Mouse (Mus musculus): ENCODE measurements around the gene Rbm4b. TPM values are rescaled to one million over a fixed set of nuclear protein-coding genes. Genes with fewer than 3 reads are reported as not detected.

Rbm4b gene
- total and polyA plus RNA-seq, 3 experiments, result 7.0 to 11.1 TPM; not detected in 1

DNA sequence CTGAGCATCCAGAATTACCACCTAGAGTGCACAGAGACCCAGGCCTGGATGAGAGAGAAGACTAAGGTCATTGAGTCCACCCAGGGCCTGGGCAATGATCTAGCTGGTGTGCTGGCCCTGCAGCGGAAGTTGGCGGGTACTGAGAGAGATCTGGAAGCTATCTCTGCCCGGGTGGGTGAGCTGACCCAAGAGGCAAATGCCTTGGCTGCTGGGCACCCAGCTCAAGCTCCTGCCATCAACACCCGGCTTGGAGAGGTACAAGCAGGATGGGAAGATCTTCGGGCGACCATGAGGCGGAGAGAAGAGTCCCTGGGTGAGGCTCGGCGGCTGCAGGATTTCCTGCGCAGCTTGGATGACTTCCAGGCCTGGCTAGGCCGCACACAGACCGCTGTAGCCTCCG, 18.4 kb upstream of the Rbm4b start:
- DNase-seq (ENCODE audit: low read depth, low spot score), result no peak
- Histone ChIP-seq H3K9me3 (replicated peaks; ENCODE audit: insufficient read depth, low read length) (no peaks in the 10 kb centered on the region), H3K79me2 (ENCODE audit: control insufficient read depth, insufficient read depth, low read length, poor library complexity) (no peaks in the 10 kb centered on the region), H3K4me3 (ENCODE audit: control insufficient read depth in 1 of 2, insufficient read depth in 1 of 2, low read depth in 2 of 2, low read length in 2 of 2) (no peak overlapping the region), H3K36me3 (ENCODE audit: control insufficient read depth in 1 of 2, insufficient read depth in 2 of 2, low read length in 2 of 2) (no peaks in the 10 kb centered on the region), H3K27me3 (ENCODE audit: control insufficient read depth in 1 of 2, insufficient read depth in 2 of 2, low read length in 2 of 2) (no peaks in the 10 kb centered on the region), H3K27ac (ENCODE audit: control insufficient read depth, low read depth, low read length) (no peak overlapping the region), H3K4me1 (ENCODE audit: control insufficient read depth in 1 of 2, insufficient read depth in 2 of 2, low read length in 2 of 2) (no peaks in the 10 kb centered on the region), H3K9ac (ENCODE audit: control insufficient read depth, low read depth, low read length, poor library complexity, severe bottlenecking) (no peak overlapping the region)
- no peak for TF ChIP-seq SIN3A (IDR thresholded peaks at IDR 0.05; ENCODE audit: low read length)
- no peak for TF ChIP-seq ELF1 (IDR thresholded peaks at IDR 0.05; ENCODE audit: low read depth, low read length)
- no peak for TF ChIP-seq POLR2A (IDR thresholded peaks at IDR 0.05; ENCODE audit: control insufficient read depth in 1 of 2, insufficient read depth in 1 of 2, low read depth in 1 of 2, low read length in 2 of 2, poor library complexity in 1 of 2)
- TF ChIP-seq TCF12 (IDR thresholded peaks at IDR 0.05; ENCODE audit: low read depth, low read length), result no peak
- no peak for TF ChIP-seq HCFC1 (IDR thresholded peaks at IDR 0.05; ENCODE audit: low read depth, low read length)
- TF ChIP-seq ZC3H11A (IDR thresholded peaks at IDR 0.05; ENCODE audit: low read depth, low read length), result no peak
- TF ChIP-seq MAZ (IDR thresholded peaks at IDR 0.05; ENCODE audit: low read depth, low read length), result no peak
- TF ChIP-seq RAD21 (IDR thresholded peaks at IDR 0.05; ENCODE audit: low read depth, low read length), result no peak
- TF ChIP-seq TBP (IDR thresholded peaks at IDR 0.05; ENCODE audit: low read depth, low read length), result no peak
- TF ChIP-seq USF2 (IDR thresholded peaks at IDR 0.05; ENCODE audit: borderline replicate concordance in 1 of 2, insufficient read depth in 1 of 2, low read depth in 1 of 2, low read length in 2 of 2), result no peak
- no peak for TF ChIP-seq CHD1 (IDR thresholded peaks at IDR 0.05; ENCODE audit: low read depth, low read length)
- no peak for TF ChIP-seq E2F4 (IDR thresholded peaks at IDR 0.05; ENCODE audit: borderline replicate concordance, low read depth, low read length)
- TF ChIP-seq ETS1 (IDR thresholded peaks at IDR 0.05; ENCODE audit: low read depth, low read length), result no peak
- no peak for TF ChIP-seq RCOR1 (IDR thresholded peaks at IDR 0.05; ENCODE audit: low read depth, low read length)
- no peak for TF ChIP-seq GATA1 (IDR thresholded peaks at IDR 0.05; ENCODE audit: low read depth, low read length)
- TF ChIP-seq MXI1 (IDR thresholded peaks at IDR 0.05; ENCODE audit: low read depth, low read length), result no peak
- TF ChIP-seq JUND (IDR thresholded peaks at IDR 0.05; ENCODE audit: low read depth, low read length), result no peak
- TF ChIP-seq USF1 (IDR thresholded peaks at IDR 0.05; ENCODE audit: low read depth, low read length), result no peak
- no peak for TF ChIP-seq MYB (IDR thresholded peaks at IDR 0.05; ENCODE audit: low read depth, low read length)
- no peak for TF ChIP-seq BHLHE40 (IDR thresholded peaks at IDR 0.05; ENCODE audit: borderline replicate concordance, low read depth, low read length)

- H3K9ac ChIP-seq (ENCODE audit: control insufficient read depth, low read depth, low read length, poor library complexity, severe bottlenecking), result no peak overlapping the region
These were observed 17.2 kb upstream of the Rbm4b start for GRCm38 (mm10) chr19:4739053-4739452.

More at GRCm38 (mm10) chr19:4739053-4739452, 17.2 kb upstream of the Rbm4b start:
- Histone ChIP-seq H3K36me3 (ENCODE audit: control insufficient read depth in 1 of 2, insufficient read depth in 2 of 2, low read length in 2 of 2) (no peaks in the 10 kb centered on the region), H3K4me1 (ENCODE audit: control insufficient read depth in 1 of 2, insufficient read depth in 2 of 2, low read length in 2 of 2) (no peaks in the 10 kb centered on the region), H3K27me3 (ENCODE audit: control insufficient read depth in 1 of 2, insufficient read depth in 2 of 2, low read length in 2 of 2) (no peaks in the 10 kb centered on the region), H3K79me2 (ENCODE audit: control insufficient read depth, insufficient read depth, low read length, poor library complexity) (no peaks in the 10 kb centered on the region), H3K4me3 (ENCODE audit: control insufficient read depth in 1 of 2, insufficient read depth in 1 of 2, low read depth in 2 of 2, low read length in 2 of 2) (no peak overlapping the region), H3K27ac (ENCODE audit: control insufficient read depth, low read depth, low read length) (no peak overlapping the region), H3K9me3 (replicated peaks; ENCODE audit: insufficient read depth, low read length) (no peaks in the 10 kb centered on the region)
- DNase-seq (ENCODE audit: low read depth, low spot score), result no peak
- TF ChIP-seq GATA1 (IDR thresholded peaks at IDR 0.05; ENCODE audit: low read depth, low read length), result no peak
- no peak for TF ChIP-seq CTCF (IDR thresholded peaks at IDR 0.05 in 2 of 3, conservative IDR thresholded peaks at IDR 0.05 in 1 of 3; ENCODE audit: control insufficient read depth in 1 of 3, insufficient read depth in 1 of 3, low read depth in 2 of 3, low read length in 3 of 3, poor library complexity in 1 of 3, severe bottlenecking in 1 of 3)
- no peak for TF ChIP-seq EP300 (IDR thresholded peaks at IDR 0.05; ENCODE audit: low read depth in 1 of 2, low read length in 2 of 2)
- TF ChIP-seq ZMIZ1 (IDR thresholded peaks at IDR 0.05; ENCODE audit: low read depth, low read length), result no peak
- no peak for TF ChIP-seq MYB (IDR thresholded peaks at IDR 0.05; ENCODE audit: low read depth, low read length)
- TF ChIP-seq CHD2 (IDR thresholded peaks at IDR 0.05; ENCODE audit: low read length), result no peak
- TF ChIP-seq RAD21 (IDR thresholded peaks at IDR 0.05; ENCODE audit: low read depth, low read length), result no peak
- TF ChIP-seq HCFC1 (IDR thresholded peaks at IDR 0.05; ENCODE audit: low read depth, low read length), result no peak
- no peak for TF ChIP-seq TCF12 (IDR thresholded peaks at IDR 0.05; ENCODE audit: low read depth, low read length)
- no peak for TF ChIP-seq SIN3A (IDR thresholded peaks at IDR 0.05; ENCODE audit: low read length)
- TF ChIP-seq MYC (IDR thresholded peaks at IDR 0.05; ENCODE audit: low read depth, low read length), result no peak
- no peak for TF ChIP-seq POLR2AphosphoS5 (IDR thresholded peaks at IDR 0.05; ENCODE audit: borderline replicate concordance, low read depth, low read length)
- no peak for TF ChIP-seq USF1 (IDR thresholded peaks at IDR 0.05; ENCODE audit: low read depth, low read length)
- no peak for TF ChIP-seq RCOR1 (IDR thresholded peaks at IDR 0.05; ENCODE audit: low read depth, low read length)
- no peak for TF ChIP-seq BHLHE40 (IDR thresholded peaks at IDR 0.05; ENCODE audit: borderline replicate concordance, low read depth, low read length)
- TF ChIP-seq NELFE (IDR thresholded peaks at IDR 0.05; ENCODE audit: low read depth, low read length), result no peak
- TF ChIP-seq MAZ (IDR thresholded peaks at IDR 0.05; ENCODE audit: low read depth, low read length), result no peak
